Mouse (Mus musculus) T-helper 1 cell (primary cell): ENCODE measurements around the gene H2al2c.
"Not testable (repeated sequence)": the region's sequence is repeated elsewhere in the genome, so short reads cannot be mapped to it uniquely, and the experiment has no call there.

ENCODE experiments used
- in situ Hi-C: fragments of 300-600 bp; cut with MboI, MseI; formaldehyde crosslinking; loops from one replicate; pipeline ENCODE4 v1.15.1; 2025; ENCODE audit warnings: high pct_unique_total_duplicates

H2al2c gene

DNA sequence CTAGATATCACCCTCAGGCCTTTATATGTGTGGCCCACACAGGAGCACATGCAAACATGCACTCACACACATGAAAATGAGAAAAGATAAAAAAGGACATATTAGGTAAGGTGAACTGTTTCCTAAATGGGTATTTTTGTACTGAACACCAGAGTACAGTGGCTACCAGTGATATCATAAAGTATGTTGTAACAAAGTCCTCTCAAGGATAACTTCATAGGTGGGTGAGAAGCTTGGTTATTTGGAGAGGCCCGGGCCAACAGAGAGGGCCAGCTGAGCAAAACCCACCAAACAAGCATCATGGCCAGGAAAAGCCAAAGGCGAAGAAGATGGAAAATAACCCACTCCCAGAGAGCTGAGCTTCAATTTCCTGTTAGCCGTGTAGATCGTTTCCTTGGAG is at the start of gene H2al2c:
Gene H2al2c (plus strand): TSS at position 301 of the 400 bp plus-strand sequence.
- in situ Hi-C loops = not testable (repeated sequence)
